Comparison of ENCODE assay signal across 25 mouse cellular contexts in genomic region chr17:14539651-14540050, GRCm38 (mm10).
DNase-seq lines count a peak whose midpoint lies in the region; ATAC-seq and TF ChIP-seq lines count a peak whose summit lies in the region.
"Had no signal": no experiment of that assay in that cellular context is flagged by ENCODE, and none has a peak within 500 bp of the region (broad histone marks: within the 10 kb centered on the region; RNA-seq: fewer than 3 reads in every experiment).

No protein-coding gene starts in this region.

- no peak for TF ChIP-seq CTCF in embryonic fibroblast, embryonic 13.5 days (IDR thresholded peaks at IDR 0.05; ENCODE audit: borderline replicate concordance, insufficient read depth, low read length)

- ATAC-seq in kidney, embryonic 16.5 days (ENCODE audit: low FRiP score, low TSS enrichment) = 0 out of 2 replicates have a peak, but pooled peaks have one; percentile 14
- ATAC-seq in stomach, embryonic 16.5 days (ENCODE audit: insufficient read depth, low FRiP score) = no peak
- ATAC-seq in forebrain, embryonic 16.5 days = no peak
- ATAC-seq: forebrain, postnatal 0 days; liver, postnatal 0 days; midbrain, embryonic 15.5 days; Patski had no signal

- H3K4me3 ChIP-seq in kidney, embryonic 16.5 days (ENCODE audit: low read length) = no peak overlapping the region
- no peak overlapping the region for H3K4me3 ChIP-seq in embryonic fibroblast, embryonic 13.5 days (ENCODE audit: insufficient read depth, low read length)
- no peak overlapping the region for H3K4me3 ChIP-seq in stomach, embryonic 16.5 days (replicated peaks; ENCODE audit: low read length)
- H3K4me3 ChIP-seq in forebrain, embryonic 16.5 days (replicated peaks; ENCODE audit: low read length) = no peak overlapping the region
- H3K4me3 ChIP-seq: embryonic facial prominence, embryonic 10.5 days; forebrain, embryonic 10.5 days; hindbrain, embryonic 15.5 days; limb, embryonic 12.5 days; midbrain, embryonic 15.5 days; myocyte; neural tube, embryonic 13.5 days had no signal

- no peak overlapping the region for H3K9ac ChIP-seq in kidney, embryonic 16.5 days (replicated peaks; ENCODE audit: low read length)
- H3K9ac ChIP-seq in stomach, embryonic 16.5 days (ENCODE audit: low read length) = no peak overlapping the region
- no peak overlapping the region for H3K9ac ChIP-seq in forebrain, embryonic 16.5 days (replicated peaks; ENCODE audit: low read depth, low read length)
- H3K9ac ChIP-seq: forebrain, postnatal 0 days; hindbrain, embryonic 15.5 days; limb, embryonic 12.5 days; liver, postnatal 0 days; midbrain, embryonic 15.5 days; neural tube, embryonic 13.5 days had no signal

- no peaks in the 10 kb centered on the region for H3K36me3 ChIP-seq in kidney, embryonic 16.5 days (ENCODE audit: insufficient read depth, low read length)
- H3K36me3 ChIP-seq in stomach, embryonic 16.5 days (ENCODE audit: control insufficient read depth, insufficient read depth, low read length) = no peaks in the 10 kb centered on the region
- H3K36me3 ChIP-seq in forebrain, embryonic 16.5 days (ENCODE audit: control insufficient read depth, insufficient read depth) = no peaks in the 10 kb centered on the region
- H3K36me3 ChIP-seq: embryonic facial prominence, embryonic 10.5 days; forebrain, embryonic 10.5 days; hindbrain, embryonic 15.5 days; limb, embryonic 12.5 days; midbrain, embryonic 15.5 days; neural tube, embryonic 13.5 days had no signal

- DNase-seq in heart, adult 11 months = peak; percentile 55
- no peak for DNase-seq in heart, adult 9 months (ENCODE audit: low spot score in 2 of 2)
- DNase-seq in kidney, postnatal 4 days = no peak
- DNase-seq in layer of hippocampus, adult 8-10 months (ENCODE audit: low spot score in 2 of 2) = no peak
- DNase-seq: adrenal gland, postnatal 14 days; cerebellum, adult 8-10 months; cerebellum, postnatal 36 days; forebrain, postnatal 0 days; gastrocnemius, postnatal 25 days; liver, postnatal 0 days; thymus, adult 2 months had no signal

- H3K27me3 ChIP-seq in kidney, embryonic 16.5 days (ENCODE audit: insufficient read depth, low read length) = no peaks in the 10 kb centered on the region
- H3K27me3 ChIP-seq in stomach, embryonic 16.5 days (ENCODE audit: control insufficient read depth, insufficient read depth, low read length) = no peaks in the 10 kb centered on the region
- no peaks in the 10 kb centered on the region for H3K27me3 ChIP-seq in forebrain, embryonic 16.5 days (replicated peaks; ENCODE audit: control insufficient read depth, insufficient read depth, low read length)
- H3K27me3 ChIP-seq: hindbrain, embryonic 15.5 days; limb, embryonic 12.5 days; midbrain, embryonic 15.5 days; neural tube, embryonic 13.5 days had no signal

- WGBS in kidney, embryonic 16.5 days = 58% methylated on average over 3 of the region's 3 CpGs
- 21% methylated on average over 3 of the region's 3 CpGs for WGBS in stomach, embryonic 16.5 days
- 49% methylated on average over 3 of the region's 3 CpGs for WGBS in forebrain, embryonic 16.5 days

- TF ChIP-seq POLR2A in embryonic fibroblast, embryonic 13.5 days (IDR thresholded peaks at IDR 0.05; ENCODE audit: low read depth, low read length) = no peak

- H3K27ac ChIP-seq in kidney, embryonic 16.5 days (ENCODE audit: low read length) = peak overlapping the region; percentile 47; the same call in 1 of the 2 replicates
- peak overlapping the region; percentile 23; the same call in 1 of the 2 replicates for H3K27ac ChIP-seq in embryonic fibroblast, embryonic 13.5 days (ENCODE audit: insufficient read depth, low read length)
- peak overlapping the region; percentile 58 for H3K27ac ChIP-seq in stomach, embryonic 16.5 days (ENCODE audit: low read length)
- no peak overlapping the region for H3K27ac ChIP-seq in forebrain, embryonic 16.5 days (ENCODE audit: low read length)
- H3K27ac ChIP-seq: embryonic facial prominence, embryonic 10.5 days; forebrain, embryonic 10.5 days; hindbrain, embryonic 15.5 days; limb, embryonic 12.5 days; macrophage; midbrain, embryonic 15.5 days; neural tube, embryonic 13.5 days had no signal

- no peaks in the 10 kb centered on the region for H3K9me3 ChIP-seq in kidney, embryonic 16.5 days (ENCODE audit: low read length)
- no peaks in the 10 kb centered on the region for H3K9me3 ChIP-seq in stomach, embryonic 16.5 days (replicated peaks; ENCODE audit: control insufficient read depth, low read length)
- no peaks in the 10 kb centered on the region for H3K9me3 ChIP-seq in forebrain, embryonic 16.5 days (ENCODE audit: control insufficient read depth, low read length)
- H3K9me3 ChIP-seq: embryonic facial prominence, embryonic 10.5 days; forebrain, embryonic 10.5 days; hindbrain, embryonic 15.5 days; limb, embryonic 12.5 days; midbrain, embryonic 15.5 days; neural tube, embryonic 13.5 days had no signal

- no peak overlapping the region for H3K4me2 ChIP-seq in kidney, embryonic 16.5 days (replicated peaks; ENCODE audit: low read depth, low read length)
- H3K4me2 ChIP-seq in stomach, embryonic 16.5 days (ENCODE audit: low read depth, low read length) = no peak overlapping the region
- no peak overlapping the region for H3K4me2 ChIP-seq in forebrain, embryonic 16.5 days (ENCODE audit: low read length)
- H3K4me2 ChIP-seq: hindbrain, embryonic 15.5 days; limb, embryonic 12.5 days; liver, embryonic 11.5 days; midbrain, embryonic 15.5 days; neural tube, embryonic 13.5 days had no signal

- H3K4me1 ChIP-seq in kidney, embryonic 16.5 days (ENCODE audit: insufficient read depth, low read length) = no peaks in the 10 kb centered on the region
- peaks cover 6% of the 10 kb centered on the region for H3K4me1 ChIP-seq in embryonic fibroblast, embryonic 13.5 days (ENCODE audit: control insufficient read depth, insufficient read depth, low read length)
- H3K4me1 ChIP-seq in stomach, embryonic 16.5 days (ENCODE audit: control insufficient read depth, insufficient read depth, low read length) = peaks cover 5% of the 10 kb centered on the region
- no peaks in the 10 kb centered on the region for H3K4me1 ChIP-seq in forebrain, embryonic 16.5 days (replicated peaks; ENCODE audit: control insufficient read depth, insufficient read depth, low read length)
- H3K4me1 ChIP-seq: forebrain, embryonic 10.5 days; limb, embryonic 12.5 days; midbrain, embryonic 15.5 days; neural tube, embryonic 13.5 days had no signal
